Mouse (Mus musculus) right cerebral cortex, postnatal 10 days (tissue): ENCODE results near the gene Srm.

Experiments used
- DNase-seq, 2 experiments: peaks; one replicate each; pipeline ENCODE4 v3.0.0; 2021; ENCODE audit warnings: low spot score in 2 of 2

Srm gene

DNA sequence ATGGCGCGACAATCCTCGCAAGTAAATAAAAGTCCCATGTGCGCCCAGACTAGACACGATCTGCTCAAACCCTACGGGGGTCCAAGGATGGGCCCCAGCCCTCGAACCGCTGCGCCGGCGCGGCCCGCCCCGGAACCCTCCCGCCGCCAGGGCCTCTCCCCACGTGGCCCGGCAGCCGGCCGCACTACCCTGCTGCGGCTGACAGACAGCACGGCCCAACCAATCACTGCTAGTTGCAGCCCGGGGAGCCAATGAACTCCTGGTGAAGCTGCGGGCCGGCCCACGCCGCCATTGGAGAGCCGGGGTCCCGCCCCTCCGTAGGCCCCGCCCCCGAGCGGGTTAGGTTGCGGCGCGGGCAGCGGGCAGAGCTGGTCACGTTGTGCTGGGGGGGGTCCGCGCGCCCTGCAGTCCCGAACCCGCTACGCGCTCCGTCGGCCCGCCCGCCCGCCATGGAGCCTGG is at the start of gene Srm:
Gene Srm (plus strand): TSS at position 333 of the 460 bp plus-strand sequence.
- peak; percentile 99 to 100 for DNase-seq

DNA sequence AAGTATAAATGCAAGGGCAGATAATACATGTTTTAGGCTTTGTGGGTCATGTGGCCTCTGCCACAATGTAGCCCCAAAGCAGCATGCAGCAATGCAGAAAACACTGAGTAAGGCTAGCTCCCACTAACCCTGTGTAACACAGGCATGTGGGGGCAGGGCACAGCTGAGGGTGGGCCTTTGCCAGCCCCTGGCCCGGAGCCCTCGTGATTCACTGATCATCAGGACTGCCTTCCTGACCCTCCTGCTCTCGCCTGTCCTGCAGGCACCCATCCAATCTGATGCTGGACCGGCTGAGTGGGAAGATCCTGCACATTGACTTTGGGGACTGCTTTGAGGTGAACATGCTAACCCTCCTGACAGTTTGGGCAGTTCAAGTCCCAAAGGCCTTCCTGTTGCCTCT is 42.2 kb upstream of the Srm start:
- no peak for DNase-seq

DNA sequence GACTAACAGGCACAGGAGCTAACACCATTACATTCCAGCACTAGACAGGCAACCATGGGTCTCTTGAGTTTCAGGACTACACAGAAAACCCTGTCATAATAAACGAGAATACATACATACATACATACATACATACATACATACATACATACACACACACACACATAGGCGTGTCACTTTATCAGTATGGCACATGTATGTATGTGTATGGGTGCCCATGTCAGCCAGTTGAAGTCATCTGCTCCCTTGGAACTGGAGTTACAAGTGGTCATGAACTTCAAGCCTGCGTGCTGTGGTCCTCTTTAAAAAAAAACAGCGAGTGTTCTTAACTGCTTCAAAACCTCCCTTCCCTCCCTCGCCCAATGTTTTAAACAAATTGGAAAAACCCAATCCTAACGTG is 33.5 kb upstream of the Srm start:
- DNase-seq = no peak

DNA sequence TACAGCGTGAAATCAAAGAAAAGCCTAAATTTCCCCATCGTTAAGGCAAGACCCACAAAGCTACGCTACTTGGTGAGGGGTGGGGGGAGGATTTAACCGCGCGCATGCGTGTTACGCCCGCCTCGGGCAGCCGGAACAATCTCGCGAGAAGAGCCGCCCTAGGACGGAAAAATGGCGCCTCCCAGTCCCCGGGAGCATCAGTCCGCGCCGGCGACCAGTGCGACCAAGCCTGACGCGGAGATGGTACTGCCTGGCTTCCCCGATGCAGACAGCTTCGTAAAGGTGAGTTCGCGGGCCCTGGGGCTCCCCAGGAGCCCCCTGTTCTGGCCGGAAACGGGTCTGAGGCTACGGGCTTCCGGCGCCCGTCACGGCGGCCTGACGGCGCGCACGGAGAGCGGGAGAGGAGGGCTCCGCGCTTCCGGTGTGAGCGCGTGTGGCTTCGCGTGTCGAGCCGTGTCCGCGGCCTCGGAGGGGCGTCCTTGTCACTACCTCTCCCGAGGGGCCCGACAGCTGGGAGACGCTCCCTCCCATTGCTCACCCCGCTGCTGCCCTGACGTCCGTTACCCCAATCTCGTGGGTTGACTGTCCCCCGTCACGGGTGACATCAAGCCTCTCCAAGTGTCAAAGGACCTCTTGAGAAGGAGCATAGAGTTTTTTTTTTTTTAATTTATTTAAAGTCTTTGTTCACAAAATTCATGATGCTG is 32.9 kb upstream of the Srm start, which contains the start of gene Exosc10:
Gene Exosc10 (plus strand): TSS at position 133 of the 704 bp plus-strand sequence.
- peak; percentile 90 to 92 for DNase-seq

DNA sequence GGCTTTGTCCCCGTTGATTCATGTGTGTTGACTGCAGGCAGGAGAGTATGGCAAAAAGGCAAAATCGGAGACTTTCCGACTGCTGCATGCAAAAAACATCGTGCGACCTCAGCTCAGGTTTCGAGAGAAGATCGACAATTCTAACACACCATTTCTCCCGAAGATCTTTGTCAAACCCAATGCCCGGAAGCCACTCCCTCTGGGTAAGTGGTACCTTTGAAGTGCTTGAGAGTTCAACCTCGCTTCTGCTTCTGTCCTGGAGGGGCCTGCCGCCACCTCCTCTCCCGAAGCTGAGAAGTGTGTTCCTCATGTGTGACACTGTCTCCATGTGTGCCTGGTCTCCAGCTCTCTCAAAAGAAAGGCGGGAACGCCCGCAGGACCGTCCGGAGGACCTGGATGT is 28.6 kb upstream of the Srm start:
- no peak for DNase-seq

DNA sequence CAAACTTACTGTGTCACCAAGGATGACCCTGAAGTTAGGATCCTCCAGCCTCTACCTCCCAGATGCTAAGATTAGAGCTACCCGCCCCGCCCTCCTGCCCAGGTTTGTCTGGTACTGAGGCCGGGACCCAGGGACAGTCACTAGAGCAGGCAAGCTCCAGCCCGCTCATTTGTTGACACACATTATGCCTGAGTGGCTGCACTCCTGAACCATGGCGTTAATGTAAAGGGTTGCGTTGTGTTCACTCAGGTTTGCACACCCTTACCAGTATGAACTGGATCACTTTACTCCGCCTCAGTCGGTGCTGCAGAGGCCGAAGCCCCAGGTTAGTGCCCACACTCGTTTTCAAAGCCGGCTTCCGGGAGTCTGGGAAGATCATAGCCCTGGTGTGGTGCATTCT is 27.7 kb upstream of the Srm start:
- DNase-seq = no peak

DNA sequence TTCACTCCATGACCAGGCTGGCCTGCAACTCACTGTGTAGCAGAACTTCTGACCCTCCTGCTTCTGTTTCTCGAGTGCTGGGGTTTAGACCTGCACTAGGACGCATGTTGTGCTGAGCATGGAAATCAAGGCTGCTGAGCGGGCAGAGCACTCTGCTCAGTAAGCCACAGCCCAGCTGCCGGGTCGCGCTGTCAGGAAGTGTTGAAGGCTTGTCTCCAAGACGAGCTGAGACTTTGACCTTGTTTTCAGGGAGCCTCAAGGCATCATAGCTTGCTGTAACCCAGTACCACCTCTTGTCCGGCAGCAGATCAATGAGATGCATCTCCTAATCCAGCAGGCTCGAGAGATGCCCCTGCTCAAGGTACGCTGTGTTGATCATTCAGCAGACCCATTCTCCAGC is 21.2 kb upstream of the Srm start:
- DNase-seq = no peak

DNA sequence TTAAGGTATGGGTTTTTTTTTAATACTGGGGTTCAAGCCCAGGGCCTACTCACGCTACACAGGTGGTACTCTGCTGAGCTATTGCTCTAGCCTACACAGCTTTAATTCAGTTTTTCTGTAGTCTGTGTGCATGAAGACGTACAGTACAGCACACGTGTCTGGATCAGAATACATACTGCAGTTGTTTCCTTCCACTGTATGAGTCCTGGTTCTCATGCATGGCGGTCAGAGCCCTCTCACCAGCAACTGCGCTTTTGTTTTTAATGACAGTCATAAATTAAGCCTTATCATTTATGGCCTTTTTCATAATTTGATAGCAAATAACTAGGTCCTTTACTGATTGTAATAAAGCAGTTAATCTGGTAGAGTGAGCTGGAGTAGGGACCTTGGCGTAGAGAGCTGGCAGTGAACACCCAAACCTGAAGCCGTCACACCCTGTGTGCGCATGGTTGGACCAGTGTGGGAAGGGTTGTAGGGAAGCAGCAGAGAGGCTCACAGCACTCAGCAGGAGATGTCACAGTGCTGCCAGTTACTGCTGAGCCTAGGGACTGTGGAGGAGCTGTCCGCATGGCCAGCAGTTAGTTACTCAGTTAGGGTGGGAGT is 20.5 kb upstream of the Srm start:
- DNase-seq = no peak

DNA sequence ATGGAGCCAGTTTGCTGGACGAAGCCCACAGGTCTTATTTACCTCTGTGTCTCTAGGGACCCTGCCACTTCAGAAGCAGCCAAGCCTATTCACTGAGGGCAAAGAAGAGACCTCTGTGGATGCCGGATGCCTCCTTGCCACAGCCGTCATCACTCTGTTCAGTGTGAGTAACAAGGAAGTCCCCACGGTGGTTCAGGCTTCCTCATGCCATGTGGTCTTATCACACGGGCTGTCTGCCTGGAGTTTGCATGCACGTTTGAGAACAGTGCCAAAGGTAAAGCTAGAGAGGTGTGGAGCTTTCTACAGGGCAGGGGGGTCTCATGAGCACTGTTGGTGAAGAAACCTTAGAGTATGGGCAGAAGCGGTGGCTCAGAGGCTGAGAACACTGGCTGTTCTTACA is 18.1 kb upstream of the Srm start:
- no peak for DNase-seq

DNA sequence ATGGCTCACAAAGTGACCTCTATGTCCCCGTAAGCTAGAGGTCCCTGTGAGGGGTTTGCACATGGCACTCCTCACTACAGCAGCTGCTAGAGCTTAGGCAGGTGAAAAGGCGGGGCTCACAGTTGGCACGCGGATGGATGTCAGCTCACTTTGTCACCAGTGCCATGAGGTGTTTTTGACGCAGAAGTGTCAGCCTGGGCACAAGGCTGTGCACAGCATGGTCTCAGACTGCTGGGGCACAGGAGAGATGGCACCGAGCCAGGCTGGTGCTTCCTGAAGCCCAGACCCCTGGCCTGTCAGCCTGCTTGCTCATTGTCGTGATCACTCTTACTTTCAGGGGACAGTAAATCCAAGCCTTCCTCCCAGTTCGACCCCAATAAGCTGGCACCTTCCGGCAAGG is 10.5 kb upstream of the Srm start:
- DNase-seq = no peak

DNA sequence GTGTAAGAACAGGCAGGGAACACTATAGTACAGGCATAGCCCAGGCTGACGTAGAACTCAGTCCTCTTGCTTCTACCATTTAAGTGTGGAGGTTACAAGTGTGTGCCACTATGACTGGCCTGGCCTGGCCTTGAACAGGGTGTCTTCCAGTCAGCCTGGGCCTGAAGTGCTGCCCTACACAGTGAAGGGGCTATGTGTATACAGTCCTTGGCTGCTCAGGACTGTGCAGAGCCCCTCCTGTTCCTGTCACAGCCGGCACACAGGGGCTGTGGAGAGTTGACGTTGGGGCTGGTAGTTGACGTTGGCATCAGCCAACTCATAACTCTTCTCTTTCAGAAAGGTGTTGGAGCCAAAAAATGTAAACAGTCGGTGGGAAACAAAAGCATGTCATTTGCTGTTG is 9.9 kb upstream of the Srm start:
- DNase-seq = no peak

DNA sequence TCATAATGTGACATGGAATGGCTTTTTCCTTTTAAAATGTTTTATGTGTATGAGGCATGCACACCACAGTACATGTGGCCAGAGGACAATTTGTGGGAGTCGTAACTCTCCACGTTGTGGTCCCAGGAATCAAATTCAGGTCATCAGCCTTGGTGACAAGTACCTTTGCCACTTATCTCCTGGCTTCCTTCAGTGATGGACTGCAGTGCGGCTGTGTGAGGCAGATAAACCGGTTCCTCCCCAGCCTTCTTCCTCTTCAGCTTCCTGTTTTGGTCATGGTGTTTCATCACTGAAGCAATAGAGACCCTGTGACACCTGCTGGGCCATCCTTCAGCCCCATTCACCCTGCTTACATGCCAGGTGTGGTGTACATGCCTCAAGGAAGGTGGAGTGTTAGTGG is 8.0 kb upstream of the Srm start:
- no peak for DNase-seq

DNA sequence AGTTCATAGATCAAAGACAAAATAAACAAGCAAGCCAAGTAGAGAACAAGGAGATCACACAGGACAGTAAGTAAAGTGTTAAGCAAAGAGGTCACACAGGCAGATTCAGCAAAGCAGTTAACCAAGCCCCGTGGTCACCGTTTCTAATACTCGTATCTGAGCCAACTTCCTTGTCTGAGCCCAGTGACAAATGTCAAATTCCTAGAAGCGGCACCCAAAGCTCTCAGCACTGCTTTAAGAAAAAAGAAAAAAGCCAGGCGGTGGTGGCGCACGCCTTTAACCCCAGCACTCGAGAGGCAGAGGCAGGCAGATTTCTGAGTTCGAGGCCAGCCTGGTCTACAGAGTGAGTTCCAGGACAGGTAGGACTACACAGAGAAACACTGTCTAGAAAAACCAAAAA is 4.7 kb upstream of the Srm start:
- no peak for DNase-seq

DNA sequence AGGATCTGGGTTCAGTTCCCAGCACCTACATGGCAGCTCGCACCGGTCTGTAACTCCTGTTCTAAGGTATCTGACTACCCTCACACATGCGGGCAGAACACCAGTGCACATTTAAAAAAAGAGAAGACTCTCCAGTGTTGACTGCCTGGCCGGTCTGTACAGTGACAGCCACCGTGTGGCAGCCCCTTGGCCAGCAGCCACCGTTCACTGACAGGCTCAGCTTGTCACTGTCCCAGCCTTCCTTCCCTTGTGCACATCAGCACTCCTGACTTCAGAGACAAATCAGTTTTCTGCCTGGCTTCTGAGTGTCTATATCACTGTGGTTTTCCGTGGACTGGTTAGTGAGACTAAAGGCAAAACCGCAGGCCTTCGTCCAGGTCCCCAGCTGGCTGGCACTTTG is 2.5 kb upstream of the Srm start:
- DNase-seq = peak; percentile 68 to 73

DNA sequence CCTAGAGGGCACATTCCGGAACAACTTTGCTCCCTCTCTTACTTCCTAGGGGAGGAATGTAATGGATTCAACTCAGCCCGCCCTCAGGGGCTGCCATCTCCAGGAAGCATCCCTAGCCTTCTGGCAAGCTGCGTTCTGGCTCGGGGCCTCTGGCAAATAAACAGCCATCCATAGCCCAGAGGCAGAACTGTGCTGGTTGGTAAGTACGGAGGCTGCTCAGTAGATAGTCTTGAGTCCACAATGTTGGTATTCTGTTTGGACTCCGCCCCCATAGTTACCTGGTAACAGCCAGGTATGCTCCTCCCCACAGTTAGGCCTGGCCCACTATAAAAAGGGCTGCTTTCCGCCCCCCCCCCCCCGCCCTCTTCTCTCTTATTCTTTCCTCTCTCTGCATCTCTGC is 1.7 kb upstream of the Srm start:
- DNase-seq = peak; percentile 71 to 73

DNA sequence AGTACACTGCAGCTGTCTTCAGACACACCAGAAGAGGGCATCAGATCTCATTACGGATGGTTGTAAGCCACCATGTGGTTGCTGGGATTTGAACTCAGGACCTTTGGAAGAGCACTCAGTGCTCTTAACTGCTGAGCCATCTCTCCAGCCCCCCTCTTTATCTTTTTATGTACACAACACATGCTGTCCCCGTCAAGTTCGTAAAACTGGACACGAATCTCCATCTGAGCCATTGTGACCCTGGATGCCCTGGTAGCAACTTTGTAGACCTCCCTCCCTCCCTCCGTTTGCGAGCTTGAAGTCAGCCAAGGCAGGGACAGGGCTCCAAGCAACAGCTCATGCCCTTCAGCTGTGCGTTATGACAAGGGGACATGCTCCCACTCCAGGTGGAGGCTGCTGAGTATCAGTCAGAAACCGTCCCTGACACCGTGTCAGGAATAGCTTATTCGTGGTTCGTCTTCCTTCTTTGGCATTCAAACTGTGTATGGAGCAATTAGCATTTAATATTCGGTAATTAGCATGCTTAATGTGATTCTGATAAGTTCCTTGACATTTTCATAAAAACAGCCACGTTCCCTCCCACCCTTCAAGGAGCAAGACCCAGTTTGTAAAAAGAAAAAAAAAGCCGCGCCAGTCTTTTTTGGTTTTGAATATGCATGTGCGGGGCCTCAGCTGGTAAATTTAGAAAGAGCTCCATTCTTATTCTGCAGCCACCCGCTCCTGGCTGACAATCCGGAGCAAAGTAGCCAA is 707 bp upstream of the Srm start:
- peak; percentile 65 to 71 for DNase-seq

DNA sequence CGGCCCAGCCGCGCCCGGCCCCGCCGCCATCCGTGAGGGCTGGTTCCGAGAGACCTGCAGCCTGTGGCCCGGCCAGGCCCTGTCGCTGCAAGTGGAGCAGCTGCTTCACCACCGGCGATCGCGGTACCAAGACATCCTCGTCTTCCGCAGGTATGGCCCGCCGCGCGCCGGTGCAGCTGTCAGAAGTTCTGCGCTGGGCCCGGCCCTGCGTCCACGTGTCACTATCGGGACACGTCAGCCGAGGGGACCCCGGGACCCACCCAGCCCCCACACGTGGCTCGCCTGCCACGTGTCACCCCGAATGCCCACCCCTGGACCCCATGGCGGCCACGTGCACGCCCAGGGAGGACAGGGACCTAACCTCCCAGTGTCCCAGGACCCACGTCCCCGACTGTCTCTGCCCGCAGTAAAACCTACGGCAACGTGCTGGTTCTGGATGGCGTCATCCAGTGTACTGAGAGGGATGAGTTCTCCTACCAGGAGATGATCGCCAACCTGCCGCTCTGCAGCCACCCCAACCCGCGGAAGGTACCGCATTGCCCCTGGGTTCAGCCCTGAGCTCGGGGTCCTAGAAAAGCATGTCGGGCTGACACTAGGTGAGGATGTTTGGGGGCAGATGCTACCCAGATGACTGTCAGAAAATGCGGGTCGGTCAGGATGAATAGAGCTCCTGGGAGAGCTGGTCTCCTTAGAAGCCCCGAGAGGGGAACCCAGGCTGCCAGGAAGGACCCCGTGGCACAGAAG is 506 bp downstream of the Srm start:
- DNase-seq = peak in 1 of 2 experiments; percentile 61

DNA sequence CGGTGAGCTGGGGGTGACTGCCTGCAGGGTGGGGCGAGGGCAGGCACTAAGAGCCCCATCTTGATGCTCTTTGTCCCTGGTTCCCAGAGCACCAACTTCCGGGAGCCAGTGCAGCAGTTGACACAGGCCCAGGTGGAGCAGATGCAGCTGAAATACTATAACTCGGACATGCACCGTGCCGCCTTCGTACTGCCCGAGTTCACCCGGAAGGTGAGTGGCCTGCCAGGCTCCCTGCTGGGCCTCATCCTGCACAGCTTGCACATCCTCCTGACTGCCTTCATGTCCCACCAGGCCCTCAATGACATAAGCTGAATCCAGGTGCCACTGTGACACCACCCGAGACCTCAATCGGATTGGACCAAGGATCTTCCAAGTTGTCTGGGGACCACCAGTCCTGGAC is 2.7 kb downstream of the Srm start:
- no peak for DNase-seq

DNA sequence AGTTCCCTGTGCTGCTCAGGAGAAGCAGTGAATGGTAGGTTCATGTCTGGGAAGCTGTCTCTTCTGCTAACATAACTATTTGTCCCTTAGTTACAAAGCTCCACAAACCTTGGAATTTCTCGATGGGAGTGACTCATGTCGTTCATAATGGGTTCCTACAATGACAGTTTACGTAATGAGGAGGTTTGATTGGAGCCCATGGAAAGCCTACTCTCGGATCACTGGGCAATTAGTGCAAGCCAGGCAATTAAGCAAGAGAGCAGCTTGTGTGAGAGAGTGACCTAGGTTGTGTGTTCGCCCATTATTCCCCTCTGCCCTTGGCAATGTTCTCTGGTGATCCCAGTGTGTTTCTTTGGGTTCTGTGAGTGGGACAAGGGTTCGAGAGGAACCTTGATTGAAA is 4.6 kb downstream of the Srm start:
- DNase-seq = no peak

DNA sequence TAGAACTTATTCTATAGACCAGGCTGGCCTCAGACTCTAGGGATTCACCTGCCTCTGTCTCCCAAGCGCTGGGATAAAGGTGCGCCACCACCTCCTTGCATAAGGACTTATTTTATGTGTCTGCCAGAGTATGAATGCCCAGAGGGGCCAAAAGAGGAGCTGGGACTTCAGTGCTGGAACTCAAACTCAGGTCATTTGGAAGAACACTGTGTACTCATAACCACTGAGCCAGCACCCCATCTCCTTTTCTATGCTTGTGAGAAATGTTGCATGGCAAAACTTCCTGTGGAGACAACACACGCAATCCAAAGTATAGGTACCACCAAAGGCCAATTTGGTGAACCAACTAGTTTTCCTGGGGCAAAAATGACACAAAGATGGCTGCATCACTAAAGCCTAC is 5.4 kb downstream of the Srm start:
- no peak for DNase-seq

DNA sequence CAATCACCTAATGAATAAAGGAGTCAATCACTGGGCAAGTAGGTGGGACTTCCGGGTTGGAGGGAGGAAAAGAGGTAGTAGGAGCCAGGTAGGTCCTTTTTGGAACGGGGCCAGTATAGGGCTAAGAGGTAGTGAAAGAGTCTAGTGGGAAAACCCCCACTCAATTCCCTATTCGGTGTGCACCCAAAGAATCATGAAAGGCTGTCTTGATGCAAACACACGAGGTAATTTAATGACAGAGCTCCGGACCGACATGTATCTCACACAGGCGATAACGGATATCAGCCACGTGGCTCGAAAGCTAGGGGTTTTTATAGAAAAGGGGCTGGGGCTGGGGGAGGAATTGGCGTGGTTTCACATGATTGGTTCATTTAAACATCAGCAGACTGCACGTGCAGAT is 7.5 kb downstream of the Srm start:
- DNase-seq = no peak

DNA sequence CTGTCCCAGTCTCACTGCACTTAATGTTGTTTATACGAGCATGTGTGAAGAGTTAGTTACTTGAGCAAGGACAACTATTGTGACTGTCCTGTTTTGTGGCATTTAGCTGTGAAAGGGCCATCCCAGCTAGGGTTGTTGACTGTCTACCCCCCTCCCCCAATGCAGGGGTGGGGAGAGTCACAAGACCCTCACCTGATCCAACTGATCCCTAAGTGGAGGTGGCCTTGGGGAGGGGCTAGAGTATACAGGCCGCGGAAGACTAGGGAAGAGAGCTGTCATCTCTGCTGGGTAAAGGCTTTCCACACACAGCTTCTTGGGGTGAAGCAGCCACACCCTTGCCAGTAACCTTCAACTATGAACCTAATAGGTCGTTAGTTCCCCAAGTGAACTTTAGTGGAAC is 9.0 kb downstream of the Srm start:
- DNase-seq = no peak
